Mouse (Mus musculus) hindlimb bud, embryonic 11.5 days (tissue): ENCODE measurements around the gene Crebbp.
A peak's percentile ranks its signal among the peaks of the same experiment; 100 is the strongest.
"Not testable (repeated sequence)": the region's sequence is repeated elsewhere in the genome, so short reads cannot be mapped to it uniquely, and the experiment has no call there.

Experiments
- DNase-seq: peaks from one replicate; pipeline ENCODE4 v3.0.0-alpha.2; 2012; ENCODE audit warnings: low read depth, low spot score; ENCODE audit errors: extremely low spot score

Crebbp gene

DNA sequence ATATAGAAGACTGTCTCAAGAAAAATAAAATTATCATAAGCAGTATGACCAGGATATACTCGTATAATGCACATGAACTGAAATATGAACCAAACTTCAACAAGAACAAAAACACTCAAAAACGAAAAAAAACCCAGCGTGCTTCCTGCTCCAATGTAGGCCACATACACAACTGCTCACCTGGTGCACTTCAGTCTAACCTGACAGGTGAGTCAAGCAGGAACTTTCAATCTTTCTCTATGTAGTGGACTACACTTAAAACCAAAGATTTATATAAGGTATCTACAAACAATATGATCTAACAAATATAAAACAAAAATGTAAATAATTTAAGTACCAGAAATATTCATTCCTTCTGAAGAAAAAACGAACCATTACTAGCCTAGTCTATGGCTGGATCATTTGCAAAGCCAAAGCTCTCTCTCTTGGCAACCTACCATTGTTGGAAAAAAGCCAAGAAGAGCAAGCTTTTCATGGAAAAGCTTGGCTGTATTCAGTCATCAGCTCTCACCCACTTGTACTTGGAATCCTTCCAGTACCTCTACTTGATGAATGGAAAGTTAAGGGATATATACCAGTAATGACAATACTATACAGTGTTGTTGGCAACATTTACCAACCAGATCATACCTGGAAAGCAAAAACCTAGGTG, 53.4 kb downstream of the Crebbp start:
- DNase-seq, result no peak

DNA sequence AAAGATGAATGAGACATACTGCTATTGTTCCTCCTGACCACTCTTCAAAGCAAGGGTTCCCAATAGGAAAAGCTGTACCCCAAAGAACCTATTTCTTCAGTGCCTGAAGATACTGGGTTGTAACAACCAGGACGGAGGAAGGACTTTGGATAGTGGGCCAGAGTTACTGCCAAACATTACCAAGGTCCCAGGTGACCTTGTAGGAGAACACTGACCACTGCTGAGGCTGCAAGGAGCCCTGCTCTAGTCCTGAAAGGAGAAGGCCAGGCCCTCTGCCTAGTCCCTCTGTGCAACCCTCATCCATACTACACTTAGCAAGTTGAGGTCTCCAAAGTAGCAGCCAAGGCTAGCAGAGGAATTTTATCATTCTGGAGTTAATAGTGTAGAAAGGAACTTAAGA, 60.7 kb downstream of the Crebbp start:
- no peak for DNase-seq

DNA sequence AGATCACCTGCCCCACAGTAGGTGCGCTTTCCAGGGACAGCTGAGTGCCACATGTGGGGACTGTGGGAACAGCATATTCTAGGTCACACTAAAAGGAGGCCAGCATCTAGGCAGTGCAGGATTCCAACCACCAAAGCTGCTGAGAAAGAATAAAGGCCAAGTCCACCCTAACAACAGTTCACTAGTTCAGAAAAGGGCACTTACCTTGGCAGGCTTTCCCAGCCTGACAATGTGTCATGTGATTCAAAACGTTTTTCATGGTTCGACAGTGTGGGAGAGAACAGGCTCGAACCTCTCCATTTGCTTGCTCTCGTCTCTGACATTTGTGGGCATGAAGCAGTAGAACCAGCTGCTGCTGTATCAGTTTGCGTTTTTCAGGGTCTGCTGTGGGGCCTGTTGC, 75.3 kb downstream of the Crebbp start:
- no peak for DNase-seq

DNA sequence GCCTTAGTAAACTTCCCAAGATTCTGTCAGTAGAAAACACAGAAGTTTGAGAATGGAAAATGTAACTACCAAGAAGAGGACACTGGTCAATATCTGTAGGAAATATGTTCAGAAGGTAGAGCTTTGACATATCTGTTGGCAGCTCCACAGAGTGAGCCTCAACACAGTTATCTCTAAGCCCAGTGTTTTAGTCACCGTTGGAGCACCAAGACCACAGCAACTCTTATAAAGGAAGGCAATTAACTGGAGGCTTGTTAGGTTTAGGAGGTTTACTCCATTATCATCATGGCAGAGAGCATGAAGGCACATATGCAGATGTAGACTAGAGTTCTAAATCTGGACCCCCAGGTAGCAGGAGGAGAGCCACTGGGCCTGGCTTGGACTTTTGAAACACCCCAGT, 80.0 kb downstream of the Crebbp start:
- DNase-seq, result no peak

DNA sequence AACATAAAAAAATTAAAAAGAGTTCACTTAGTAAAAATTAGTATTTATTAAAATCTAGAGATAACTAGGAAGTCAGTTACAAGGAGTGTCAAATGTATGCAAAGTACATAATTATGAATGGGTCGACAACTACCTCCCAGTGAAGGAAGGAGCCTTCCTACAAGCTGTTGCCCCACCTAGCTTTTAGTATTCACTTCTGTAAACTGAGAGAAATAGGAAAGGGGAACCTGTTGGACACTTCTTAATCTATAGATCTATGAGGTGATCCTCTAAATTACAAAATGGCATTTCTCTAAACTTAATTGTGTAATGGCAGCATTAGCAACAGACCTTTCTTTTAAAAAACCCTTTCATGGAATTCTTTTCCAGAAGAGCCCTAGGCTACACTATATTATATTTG, 84.9 kb downstream of the Crebbp start:
- no peak for DNase-seq

DNA sequence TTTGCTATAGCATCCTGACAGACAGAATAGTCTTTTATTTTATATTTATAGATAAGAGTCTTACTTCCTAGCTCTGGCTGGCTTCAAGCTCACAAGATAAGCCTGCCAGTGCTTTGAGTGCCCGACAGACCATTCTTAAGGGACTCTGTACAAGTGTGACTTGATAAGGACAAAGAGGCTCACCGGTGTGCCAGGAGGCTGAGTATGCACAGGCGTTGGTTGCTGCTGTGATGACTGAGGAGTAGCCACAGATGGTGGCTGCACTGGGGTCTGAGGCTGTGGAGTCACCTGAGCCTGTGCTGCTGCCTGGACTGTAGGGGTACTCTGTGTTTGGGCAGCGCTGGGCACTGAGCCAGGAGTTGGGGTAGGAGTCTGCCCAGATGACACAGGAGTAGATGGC, 96.7 kb downstream of the Crebbp start:
- no peak for DNase-seq

DNA sequence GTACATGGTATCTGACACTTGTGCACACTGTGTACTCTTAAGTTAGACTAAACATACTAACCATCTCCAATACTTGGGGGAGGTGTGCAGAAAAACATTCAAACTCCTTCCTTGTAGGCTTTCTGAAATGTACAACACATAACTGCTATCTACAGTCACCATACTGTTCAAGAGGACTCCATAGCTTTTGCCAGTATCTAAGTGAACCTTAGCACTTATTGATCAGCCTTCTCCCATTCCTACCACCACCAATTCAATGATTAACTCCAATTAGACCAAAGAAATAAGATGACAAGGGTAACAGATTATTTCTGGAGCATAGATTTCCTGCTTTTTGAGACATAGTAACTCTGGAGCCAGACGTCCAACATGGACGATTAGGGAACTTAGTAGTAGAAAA, 113.4 kb downstream of the Crebbp start:
- no peak for DNase-seq

DNA sequence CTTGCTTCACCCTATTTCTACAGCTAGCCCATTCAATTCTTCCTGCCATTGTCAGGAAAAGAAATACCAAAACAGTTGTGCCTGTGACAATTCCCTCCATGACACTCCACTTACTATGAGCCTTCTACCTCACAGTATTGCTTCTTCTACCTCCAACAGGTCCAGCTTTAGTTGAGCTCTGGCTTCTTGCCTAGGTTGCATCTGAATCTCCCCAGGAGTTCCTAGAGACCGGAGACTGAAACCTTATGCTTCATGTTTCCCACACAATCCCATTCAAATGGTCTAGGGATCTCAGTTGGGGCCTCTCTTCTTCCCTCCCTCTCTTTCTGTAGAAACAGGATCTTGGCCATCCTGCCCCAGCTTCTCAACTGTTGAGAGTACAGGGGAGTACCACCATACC, 116.3 kb downstream of the Crebbp start:
- DNase-seq, result no peak

DNA sequence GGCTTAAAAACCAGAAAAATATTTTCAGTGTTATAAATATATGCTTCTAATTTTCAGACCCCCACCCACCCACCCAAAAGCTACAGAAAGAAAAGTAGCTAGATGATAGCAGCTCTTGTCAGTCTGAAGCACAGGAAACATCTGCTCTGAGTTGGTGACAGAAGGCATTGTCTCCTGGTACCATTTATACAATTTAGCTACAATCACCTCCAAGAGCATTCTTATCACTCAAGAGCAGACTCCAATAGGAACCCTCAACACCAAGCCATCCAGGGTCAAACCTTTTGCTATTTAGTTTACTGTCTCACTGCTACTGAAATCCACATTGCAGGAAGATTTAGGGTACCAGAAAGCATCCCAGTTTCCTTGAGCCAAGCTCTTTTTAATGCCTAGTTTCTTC, 116.9 kb downstream of the Crebbp start:
- DNase-seq, result no peak

DNA sequence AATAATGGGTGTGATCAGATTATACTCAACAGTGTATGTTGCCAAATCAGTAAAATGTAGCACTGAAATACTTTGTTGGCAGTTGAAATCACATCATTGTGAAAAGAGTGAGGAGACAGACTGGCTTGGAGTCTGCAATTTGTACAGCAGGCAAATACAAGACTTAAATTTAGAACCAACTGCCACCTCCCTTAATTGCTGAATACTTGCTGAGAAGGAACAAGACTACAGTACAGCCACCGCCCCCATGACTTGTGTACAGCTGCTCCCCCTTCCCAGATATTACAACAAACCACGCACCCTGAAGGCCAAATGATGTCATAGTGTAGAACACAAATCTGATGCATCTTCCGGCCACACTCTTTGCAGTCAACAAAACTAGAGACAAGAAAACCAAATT, 117.7 kb downstream of the Crebbp start:
- no peak for DNase-seq

DNA sequence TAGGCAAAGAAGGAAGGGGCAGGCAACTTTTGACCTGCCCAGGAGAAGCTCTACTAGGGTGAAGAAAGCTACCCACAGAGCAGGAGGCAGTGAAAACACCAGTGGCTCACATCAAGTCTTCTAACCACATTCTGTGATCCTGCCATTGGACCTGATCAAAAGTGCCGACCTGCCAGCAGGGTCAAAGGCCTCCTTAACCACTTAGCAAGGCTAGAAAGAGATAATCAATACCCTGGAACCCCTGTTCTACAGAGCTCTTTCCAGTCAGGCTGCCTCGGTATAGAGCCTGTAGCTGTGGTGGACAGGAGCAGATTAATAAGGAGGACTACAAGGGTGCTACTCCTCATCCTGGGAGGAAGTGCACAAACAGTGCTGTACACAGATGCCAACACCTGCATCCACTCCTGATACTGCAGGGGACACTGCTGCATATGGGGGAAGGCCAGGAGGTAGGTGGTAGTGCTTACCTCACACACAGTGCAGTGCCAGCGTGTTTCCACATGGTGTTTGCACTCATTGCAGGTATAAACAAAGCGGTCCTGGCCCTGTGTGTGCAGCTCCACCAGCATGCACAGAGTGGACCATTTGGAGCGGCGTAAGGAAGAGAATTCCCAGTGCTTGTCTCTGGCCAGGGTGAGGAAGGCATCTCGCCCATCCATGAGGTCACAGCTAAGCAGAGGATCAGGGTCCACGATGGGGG, 126.4 kb downstream of the Crebbp start:
- no peak for DNase-seq

DNA sequence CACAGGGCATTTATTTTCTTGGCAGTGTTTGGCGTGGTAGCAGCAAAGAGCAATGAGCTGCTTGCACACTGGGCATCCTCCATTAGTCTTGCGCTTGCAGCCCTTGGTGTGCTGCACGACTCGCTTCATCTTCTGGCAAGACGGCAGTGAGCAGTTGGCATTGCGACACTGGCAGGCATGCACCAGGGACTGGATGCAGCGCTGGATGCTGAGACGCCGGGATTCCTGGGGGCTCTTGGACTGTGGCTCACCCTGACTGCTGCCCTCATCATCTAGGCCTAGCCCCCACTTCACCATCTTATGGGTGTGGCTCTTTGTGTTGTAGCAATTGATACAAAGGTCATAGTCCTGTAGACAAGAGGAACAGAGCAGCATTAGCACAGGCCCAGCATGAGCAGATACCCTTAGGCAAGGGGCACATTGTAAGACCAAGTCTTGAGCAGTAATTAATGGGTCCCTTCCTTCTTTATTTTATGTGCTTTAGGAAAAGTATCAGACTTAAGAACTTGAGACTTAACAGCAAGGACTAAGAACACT, 127.9 kb downstream of the Crebbp start:
- DNase-seq, result no peak

DNA sequence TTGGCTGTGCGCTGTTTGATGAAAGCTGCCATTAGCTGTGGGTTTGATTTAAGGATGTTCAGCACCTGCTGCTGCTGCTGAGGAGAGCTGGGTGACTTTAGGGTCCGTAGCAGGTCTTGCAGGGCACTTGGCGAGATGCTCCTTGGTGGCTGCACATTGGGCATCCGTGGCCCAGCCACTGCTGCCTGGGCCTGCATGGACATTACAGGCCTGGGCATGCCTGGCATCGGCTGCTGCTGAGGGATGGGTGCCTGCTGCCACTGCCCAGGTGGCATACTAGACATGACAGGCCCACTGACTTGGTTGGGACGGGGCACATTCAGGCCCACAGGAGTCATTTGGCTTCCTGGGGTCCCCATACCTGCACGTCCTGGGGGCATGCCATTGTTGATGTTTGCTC, 128.7 kb downstream of the Crebbp start:
- DNase-seq, result no peak

DNA sequence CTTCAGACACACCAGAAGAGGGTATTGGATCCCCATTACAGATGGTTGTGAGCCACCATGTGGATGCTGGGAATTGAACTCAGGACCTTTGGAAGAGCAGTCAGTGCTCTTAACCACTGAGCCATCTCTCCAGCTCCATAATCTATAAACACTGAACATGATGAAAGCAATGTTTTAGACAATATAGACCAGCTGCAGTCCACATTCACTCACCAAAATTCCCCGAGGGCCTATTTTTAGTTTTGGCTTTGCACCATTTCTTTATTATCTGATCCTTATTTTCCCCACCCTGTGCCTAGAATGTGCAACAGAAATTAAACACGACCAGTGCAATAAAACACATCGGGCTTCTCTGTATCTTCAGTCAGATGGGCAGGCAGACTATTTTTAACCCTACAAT, 133.4 kb downstream of the Crebbp start:
- DNase-seq, result not testable (repeated sequence)

DNA sequence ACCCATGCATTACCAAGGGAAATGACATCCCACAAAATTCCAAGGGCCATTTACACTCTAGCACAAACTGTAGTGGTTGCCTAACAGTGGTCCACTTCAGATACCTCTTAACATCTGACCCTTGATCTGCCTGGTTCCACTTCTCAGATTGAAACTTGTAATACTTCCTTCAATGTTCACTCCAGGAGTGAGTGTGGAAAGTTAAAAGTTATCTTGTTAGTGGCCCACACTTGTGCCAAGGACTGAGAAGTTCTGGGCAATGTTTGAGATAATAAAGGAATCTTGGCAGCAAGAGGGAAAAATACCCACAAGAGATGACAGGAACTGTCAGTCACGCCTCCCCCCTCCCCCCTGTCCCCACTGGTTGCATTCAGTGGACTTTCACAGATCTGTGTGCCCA, 134.1 kb downstream of the Crebbp start:
- no peak for DNase-seq

DNA sequence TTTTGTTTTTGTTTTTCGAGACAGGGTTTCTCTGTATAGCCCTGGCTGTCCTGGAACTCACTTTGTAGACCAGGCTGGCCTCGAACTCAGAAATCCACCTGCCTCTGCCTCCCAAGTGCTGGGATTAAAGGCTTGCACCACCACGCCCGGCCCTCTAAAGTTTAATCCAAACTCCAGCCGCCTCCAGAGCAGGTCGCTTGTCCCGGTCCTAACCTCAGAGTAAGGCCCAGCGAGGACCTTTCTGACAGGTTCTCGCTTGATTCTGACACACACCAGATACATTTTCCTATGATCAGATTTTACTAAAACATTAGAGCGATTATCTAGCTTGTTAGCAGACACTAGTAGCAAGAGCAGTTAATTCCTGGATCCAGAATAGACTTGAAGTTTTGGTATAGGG, 135.5 kb downstream of the Crebbp start:
- not testable (repeated sequence) for DNase-seq

DNA sequence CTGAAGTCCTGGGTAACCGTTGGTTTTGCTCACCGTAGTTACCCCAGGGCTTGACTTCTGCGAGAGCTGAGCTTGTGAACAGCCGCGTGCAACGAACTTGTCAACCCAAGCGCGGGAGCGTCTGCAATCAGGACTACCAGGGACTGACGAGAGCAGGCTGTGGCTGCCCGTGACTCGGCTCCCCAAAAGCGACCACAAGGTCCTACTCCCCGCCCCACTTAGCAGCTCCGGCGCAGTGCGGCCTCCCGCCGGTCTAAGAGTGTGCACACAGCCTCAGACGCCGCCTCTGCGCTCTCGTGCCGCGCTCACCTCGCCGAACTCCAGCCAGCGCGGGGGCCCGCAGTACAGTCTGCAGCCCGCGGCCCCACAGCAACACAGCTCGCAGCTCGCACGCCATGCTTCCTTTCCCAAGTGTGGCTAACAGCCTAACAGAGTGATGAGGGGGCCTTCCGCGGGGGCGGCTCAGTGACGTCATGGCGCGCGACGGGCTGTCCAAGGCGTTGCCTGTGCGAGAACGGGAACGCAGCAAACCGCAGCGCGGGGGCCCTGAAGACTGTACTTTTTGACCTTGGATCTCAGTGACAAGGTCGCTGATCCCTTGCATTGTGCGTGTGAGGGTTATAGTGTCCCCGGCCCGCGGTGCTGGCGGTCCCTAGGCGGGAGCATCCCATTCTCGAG, 136.3 kb downstream of the Crebbp start, which contains the start of gene Trap1:
TSS of gene Trap1 (minus strand) at position 444 of the 678 bp plus-strand sequence.
- DNase-seq, result peak; percentile 53

DNA sequence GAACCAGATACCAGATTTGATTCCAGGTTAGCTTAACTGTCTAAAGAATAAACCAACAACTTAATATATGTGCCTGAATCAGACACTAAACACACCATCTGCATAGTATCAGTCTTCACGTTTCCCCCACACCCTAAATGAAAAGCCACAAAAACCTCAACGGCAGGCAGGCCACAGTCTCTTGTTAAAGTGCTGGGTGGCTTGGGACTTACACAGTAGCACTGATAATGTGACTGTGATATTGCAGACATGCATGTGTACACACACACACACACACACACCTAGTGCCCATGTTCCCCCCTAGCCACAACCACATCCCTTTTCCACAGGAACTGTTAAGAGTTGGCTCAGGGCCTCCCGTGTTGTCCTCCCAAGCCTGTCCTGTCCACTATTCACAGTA, 139.0 kb downstream of the Crebbp start:
- no peak for DNase-seq

DNA sequence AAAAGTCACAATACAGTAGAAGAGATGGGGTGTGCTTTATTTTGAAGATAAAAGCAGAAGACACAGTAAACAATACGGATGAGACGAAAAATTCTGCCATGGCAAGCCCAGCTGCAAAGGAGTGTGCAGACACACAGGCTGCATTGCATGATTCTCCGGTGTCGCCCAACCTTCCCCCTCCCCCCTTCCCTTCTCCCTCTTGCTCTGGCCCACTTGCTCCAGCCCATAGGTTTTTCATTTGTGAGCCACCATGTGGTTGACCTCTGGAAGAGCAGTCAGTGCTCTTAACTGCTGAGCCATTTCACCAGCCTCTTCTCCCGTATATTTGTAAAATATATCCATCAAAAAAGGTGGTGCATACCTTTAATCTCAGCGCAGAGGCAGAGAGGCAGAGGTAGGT, 139.5 kb downstream of the Crebbp start:
- DNase-seq, result no peak

DNA sequence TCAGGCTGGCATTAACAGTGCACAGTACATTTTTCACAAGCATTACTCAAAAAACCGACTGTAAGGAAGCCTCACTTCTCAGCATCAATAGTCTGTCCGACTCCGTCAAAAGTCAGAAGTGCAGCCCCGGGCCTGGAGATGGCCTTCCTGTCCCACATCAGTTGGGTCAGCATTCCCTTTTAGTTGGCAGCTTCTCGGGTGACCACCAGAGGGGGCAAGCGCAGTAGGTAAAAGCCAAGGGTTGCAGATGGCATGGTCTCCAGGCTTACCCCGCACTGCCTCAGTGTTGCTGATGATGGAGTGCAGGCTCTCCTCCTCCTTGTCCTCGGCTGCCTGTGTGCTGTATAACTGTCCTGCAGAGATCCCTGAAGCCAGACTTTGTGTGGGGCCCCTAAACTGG, 145.2 kb downstream of the Crebbp start:
- no peak for DNase-seq

DNA sequence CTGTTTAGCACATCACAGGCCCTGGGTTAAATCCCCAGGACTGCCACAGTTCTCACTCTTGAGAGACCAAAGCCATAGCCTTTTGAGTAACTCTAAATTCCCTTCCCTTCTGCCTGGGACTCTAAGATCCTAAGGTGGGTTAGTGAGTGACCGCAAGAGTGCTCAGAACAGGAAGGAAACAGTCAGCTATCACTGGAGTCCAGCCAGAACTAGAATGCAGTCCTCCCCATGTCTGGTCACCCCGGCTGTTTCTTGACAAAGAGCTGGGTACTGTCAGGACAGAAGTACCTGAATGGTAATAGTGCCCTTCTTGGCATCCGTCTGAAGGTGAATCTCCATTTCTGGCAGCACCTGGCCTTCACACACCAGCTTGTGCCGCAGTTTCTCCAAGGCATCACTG, 148.9 kb downstream of the Crebbp start:
- no peak for DNase-seq

DNA sequence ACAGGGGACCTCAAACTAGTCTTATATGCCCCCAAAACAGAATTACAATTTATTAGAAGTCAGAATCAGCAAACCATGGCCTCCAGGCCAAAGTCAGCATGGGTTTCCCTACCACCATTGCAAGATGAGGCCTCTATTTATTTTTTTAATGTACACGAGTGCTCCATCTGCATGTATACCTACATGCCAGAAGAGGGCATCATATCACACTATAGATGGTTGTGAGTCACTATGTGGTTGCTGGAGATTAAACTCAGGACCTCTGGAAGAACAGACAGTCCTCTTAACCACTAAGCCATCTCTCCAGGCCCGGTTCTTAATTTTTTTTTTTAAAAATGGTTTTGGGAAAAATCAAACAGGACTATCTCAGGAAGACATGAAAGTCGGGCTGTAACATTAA, 160.0 kb downstream of the Crebbp start:
- no peak for DNase-seq
